Mouse (Mus musculus) G1E (cell line): ENCODE measurements at regions not wholly inside any gene's neighbourhood (a gene's known extent, or its start where the extent isn't known, plus 50 kb on each side); places are given as distances from the start of the nearest gene placed in this dataset.

Experiments
- ATAC-seq: 2 replicates; pipeline ENCODE4 v1.8.0; 2016; ENCODE audit warnings: mild to moderate bottlenecking; ENCODE audit not compliant: insufficient number of reproducible peaks, poor library complexity, low FRiP score, severe bottlenecking; ENCODE audit errors: extremely low read depth
- DNase-seq: peaks from one replicate; pipeline ENCODE4 v3.0.0; 2012; ENCODE audit warnings: low spot score
- H3K27me3 ChIP-seq: 2 replicates; pipeline ENCODE4 v1.6.1; 2012; ENCODE audit warnings: mild to moderate bottlenecking, low read length, inconsistent platforms; ENCODE audit not compliant: insufficient read depth
- H3K36me3 ChIP-seq: replicated peaks from 2 replicates; pipeline ENCODE3; 2012; ENCODE audit warnings: mild to moderate bottlenecking, inconsistent platforms
- H3K4me1 ChIP-seq: 2 replicates; pipeline ENCODE4 v1.6.1; 2012; ENCODE audit warnings: low read depth, low read length, inconsistent platforms, mixed read lengths; ENCODE audit not compliant: insufficient read depth
- H3K4me3 ChIP-seq: 2 replicates; pipeline ENCODE4 v1.5.1; 2012; ENCODE audit warnings: low read depth, mild to moderate bottlenecking, inconsistent platforms, low read length, moderate library complexity, mixed read lengths
- H3K9me3 ChIP-seq: replicated peaks from 2 replicates; pipeline ENCODE4 v1.6.1; 2012; ENCODE audit warnings: inconsistent platforms
- CTCF ChIP-seq: IDR thresholded peaks from 2 replicates; pipeline ENCODE4 v1.5.1; 2012; ENCODE audit warnings: low read depth, low read length, inconsistent platforms, mixed read lengths
- GATA1 ChIP-seq: IDR thresholded peaks from 2 replicates; pipeline ENCODE4 v1.6.1; 2012; ENCODE audit warnings: borderline replicate concordance, low read length, inconsistent platforms, mixed read lengths
- GATA2 ChIP-seq: IDR thresholded peaks from 2 replicates; pipeline ENCODE4 v1.6.1; 2012; ENCODE audit warnings: low read depth, low read length, inconsistent platforms, borderline replicate concordance
- POLR2AphosphoS5 ChIP-seq: IDR thresholded peaks from 2 replicates; pipeline ENCODE4 v1.6.1; 2012; ENCODE audit warnings: low read depth, low read length, inconsistent platforms; ENCODE audit not compliant: insufficient replicate concordance
- TAL1 ChIP-seq: conservative IDR thresholded peaks from 2 replicates; pipeline ENCODE4 v1.6.1; 2012; ENCODE audit warnings: low read depth, low read length, inconsistent platforms, mixed read lengths

- H3K4me1 ChIP-seq, result no peaks in the 10 kb centered on the region
- no peak for DNase-seq
- ATAC-seq, result no peak
- H3K36me3 ChIP-seq, result no peaks in the 10 kb centered on the region
- H3K27me3 ChIP-seq, result no peaks in the 10 kb centered on the region
- H3K9me3 ChIP-seq, result no peaks in the 10 kb centered on the region
- TF ChIP-seq GATA1 (no peak), TAL1 (no peak), CTCF (no peak), POLR2AphosphoS5 (no peak)
- H3K4me3 ChIP-seq, result no peak overlapping the region
Measured at GRCm38 (mm10) chr5:16489803-16490202, 63.5 kb upstream of the Hgf start.

DNA sequence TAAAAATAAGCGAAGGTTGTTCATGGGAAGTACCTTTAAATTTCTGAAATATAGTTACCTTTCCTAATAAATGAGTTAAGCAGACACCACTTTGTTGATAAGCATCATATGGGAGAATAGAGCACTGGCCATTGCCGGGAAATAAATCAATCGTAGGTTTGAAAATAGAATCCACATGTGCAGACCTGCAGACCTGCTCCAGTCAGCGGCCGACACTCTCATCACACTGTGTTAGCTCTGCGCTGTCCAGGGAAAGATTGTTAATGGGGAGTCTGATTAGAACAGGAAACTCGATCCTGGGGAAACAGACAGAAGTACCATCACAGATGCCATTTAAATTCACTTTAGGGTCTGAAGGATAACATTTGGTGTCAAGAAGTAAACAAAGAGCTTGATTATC is 53.4 kb upstream of the Hgf start:
- H3K4me1 ChIP-seq, result no peaks in the 10 kb centered on the region
- no peak for ATAC-seq

More for the DNA sequence above, 53.4 kb upstream of the Hgf start:
- DNase-seq, result no peak
- Histone ChIP-seq H3K9me3 (no peaks in the 10 kb centered on the region), H3K4me3 (no peak overlapping the region), H3K27me3 (no peaks in the 10 kb centered on the region), H3K36me3 (no peaks in the 10 kb centered on the region)
- TF ChIP-seq POLR2AphosphoS5 (no peak), GATA2 (no peak), TAL1 (no peak), GATA1 (no peak), CTCF (no peak)
